Mouse (Mus musculus): ENCODE measurements around the gene Rtn4rl1.

Gene Rtn4rl1

DNA sequence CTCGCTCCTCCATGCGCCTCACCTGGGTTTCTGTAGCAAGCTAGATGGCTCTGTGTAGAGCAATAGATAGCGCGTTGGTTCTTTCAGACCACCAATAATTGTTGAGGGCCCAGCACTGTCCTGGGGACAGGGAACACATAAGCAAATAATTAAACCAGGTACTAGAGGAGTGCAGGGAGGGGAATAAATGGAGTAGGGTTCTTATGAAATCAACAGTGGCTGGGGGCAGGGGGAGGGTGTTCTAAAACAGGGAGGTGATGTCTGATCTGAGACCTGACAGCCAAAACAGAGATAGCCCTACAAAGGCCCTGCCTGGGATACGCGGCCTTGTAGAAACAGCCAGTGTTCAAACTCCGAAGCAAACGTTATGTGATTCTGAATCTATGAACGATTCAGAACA lies 56.0 kb downstream of the Rtn4rl1 start:
- DNase-seq (ENCODE audit: low read depth, low spot score) = no peak

DNA sequence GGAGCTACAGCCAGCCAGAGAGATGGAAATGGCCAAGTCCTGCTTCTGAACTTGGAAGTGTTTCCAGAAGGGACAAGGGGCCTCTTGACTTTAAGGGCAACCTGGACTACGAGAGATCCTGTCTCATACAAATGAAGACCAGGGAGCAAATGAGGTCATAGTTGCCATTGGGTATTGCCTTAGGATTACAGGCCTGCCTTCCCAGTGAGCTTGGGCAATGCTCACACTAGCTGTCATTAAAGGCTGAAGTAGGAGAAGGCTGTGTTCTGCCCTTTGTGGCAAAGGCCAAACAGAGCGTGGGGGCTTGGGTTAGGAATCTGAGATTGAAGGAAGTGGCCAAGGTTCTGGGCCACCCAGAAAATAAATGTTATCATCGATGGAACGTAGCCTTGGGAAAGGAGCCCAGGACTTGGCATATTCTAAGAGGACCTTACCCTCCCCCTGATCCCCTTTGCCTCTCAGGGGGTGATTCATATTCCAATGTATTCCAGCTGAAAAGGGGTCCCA lies 57.5 kb downstream of the Rtn4rl1 start:
- DNase-seq (ENCODE audit: low read depth, low spot score) = no peak

DNA sequence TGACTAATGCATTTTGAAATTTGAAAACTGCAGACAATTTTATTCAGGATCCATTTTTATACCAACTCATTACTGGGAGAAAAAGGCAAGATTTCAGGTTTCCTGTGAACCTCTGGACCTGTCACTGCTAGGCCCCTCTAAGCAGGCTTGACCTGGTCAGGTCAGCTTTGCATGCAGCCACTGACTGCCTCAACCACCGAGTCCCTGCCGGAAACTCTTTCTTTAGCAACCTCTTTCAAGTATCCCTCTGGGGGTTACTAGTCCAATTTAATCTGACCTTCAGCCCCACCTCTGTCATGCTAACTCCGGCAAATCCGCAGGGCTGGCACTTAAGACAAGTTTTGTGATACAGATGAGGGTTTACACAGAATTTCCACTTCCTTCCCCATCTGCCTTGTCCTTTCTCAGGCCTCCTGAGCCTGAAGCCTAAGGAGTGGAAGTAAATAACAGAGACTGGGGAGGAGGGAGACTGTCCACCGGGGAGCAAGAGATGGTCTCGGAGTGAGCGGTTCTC lies 58.0 kb downstream of the Rtn4rl1 start:
- no peak for DNase-seq (ENCODE audit: low read depth, low spot score)

DNA sequence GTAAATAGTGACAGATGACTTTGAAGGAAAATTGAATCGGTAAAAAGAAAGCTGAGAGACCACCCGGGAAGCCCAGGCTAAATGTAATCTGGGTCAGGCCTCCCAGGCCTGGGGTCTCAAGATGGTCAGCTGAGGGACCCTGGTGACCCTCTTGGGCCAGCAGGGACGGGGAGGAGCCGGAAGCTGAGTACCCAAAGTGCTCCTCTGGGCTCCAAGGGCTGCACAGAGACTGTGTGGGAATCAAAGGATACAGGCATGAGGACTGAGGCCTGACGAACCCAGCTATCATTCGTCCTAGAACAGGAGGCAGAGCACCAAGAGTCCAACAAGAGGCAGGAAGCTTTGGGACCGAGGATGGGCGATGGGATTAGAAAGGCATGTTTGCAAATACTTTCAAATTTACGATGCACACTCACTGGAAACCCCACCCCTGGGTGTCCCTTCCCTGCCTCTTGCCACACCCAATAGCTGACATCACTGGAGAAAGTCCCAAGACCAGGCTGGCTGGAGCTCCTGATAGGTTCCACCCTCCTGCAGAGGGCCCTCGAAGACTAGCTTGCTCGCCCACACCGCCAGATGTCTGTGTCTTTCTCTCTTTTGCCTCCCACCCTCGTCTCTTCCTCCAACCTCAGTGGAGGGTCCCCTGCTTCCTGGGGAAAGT lies 60.8 kb downstream of the Rtn4rl1 start:
- peak; percentile 76 for DNase-seq (ENCODE audit: low read depth, low spot score)

DNA sequence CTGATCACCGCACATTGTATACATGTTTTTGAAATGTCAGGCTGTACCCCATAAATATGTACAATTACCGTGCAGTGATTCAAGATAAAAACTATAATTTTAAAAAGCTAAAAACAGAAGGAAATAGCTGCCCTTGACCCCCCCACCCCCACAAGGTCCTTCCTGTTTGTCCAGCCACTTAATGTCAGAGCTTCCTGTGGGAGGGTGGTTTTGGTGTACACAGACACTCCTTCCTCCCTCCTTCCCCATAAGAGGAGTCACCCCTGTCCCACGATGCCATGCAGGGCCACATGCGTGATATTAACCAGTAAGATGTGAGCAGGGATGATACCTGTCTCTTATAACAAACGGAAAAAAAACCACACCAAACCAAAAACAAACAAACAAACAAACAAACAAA lies 61.7 kb downstream of the Rtn4rl1 start:
- no peak for DNase-seq (ENCODE audit: low read depth, low spot score)

DNA sequence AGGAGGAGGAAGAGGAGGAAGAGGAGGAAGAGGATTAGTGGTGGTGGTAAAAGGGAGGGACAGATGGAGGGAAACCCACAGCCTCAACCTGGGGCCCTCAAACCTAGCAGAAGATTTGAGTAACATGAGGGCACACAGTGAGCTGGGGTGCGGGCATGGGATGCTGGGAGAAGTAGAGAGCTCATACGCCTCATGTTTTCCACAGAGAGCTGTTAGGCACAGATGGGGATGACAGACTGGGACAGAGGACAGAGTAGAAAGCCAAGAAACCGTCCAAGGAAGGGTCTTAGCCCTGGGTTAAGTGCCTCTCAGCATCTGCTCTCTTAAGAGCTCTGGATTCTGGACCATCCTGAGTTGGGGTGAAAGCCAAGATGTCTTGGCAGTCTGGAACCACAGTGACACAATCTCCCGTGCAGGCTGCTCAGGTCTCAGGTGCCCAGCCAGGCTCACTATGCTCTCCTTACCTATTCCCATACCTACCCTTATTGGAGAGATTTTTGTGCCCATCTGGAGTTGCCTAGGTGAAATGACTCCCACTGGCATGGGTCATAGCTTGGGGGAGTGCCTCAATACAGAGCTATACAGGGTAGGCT lies 63.6 kb downstream of the Rtn4rl1 start:
- no peak for DNase-seq (ENCODE audit: low read depth, low spot score)

DNA sequence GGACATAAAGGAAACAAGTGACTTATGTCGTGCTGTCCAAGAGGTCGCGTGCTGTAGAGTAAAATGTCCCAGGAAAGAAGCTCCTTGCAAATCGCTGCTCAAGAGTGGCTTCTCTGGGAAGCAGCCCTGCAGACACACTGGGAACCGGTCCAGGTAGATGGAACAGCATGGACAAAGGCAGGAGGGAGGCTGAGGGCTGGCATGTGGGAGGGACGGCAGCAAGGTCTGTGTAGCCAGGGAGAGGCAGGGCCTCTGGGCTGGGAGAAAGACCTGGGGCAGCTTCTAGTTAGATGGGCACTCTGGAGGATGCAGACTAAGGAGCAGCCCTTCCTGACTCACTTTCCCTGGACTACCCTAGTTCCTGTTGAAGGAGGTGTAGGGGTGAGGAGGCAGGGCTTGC lies 65.8 kb downstream of the Rtn4rl1 start:
- DNase-seq (ENCODE audit: low read depth, low spot score) = no peak

DNA sequence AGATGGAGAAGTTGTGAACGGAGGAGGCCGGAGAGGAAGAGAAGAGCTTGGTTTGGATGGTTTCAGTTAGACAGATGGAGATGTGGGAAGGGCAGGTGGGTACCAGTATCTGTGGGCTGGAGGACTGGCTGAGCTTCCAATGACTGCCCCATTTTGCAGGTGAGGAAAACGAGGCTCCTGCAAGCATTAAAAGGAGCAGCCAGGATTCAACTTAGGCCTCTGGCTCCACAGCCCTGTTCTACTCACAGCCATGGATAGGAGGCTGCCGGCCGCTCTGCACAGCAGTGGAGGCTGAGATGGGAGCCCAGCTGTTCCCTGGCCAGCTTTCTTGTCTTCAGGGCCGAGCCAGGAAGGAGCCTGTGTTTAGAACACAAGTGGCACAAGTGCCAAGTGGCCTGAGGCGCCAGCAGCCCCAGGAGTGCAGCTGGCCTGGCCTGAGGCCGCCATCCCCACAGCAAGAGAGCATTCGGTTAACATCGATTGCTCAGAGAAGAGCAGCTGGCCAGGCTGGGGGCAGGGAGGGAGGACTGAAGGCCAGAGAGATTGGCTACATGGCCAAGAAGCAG lies 66.5 kb downstream of the Rtn4rl1 start:
- DNase-seq (ENCODE audit: low read depth, low spot score) = peak; percentile 74

DNA sequence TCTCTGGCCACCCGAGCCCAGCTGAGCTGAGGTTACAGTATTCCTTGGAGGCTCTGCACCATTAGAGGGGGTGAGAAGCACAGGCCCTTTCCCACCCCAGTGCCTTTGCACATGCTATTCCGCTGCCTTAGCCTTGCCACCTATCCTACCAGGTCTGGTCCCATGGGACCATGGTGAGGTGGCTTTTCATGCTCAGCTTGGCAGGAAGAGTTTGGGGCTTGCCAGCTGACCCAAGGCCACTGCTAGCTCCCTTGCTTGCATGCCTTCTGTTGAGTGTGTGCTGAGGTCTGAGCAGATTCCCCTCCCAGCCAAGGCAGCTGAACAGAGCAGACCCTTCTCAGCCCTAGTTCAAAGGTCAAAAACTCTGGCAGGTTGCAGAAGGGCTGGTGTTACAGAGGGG lies 67.4 kb downstream of the Rtn4rl1 start:
- DNase-seq (ENCODE audit: low read depth, low spot score) = no peak

DNA sequence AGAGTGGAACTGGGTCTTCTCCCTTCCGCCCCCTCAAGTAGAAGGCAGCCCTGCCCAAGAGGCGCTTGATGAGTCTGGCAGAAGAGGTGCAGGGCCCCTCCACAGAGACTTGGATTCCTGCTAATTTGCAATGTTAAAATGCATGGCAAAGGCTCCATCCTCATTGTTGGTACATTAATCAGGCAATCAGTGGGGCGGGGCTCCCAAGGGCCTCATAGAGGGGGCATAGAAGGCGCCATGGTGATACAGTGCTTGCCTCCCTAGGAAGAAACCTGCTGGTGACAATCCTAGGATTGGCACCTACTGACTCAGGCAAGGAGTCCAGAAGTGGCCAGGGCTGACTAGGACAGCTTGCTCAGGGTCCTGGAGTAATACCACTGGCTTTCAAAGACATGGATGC lies 68.1 kb downstream of the Rtn4rl1 start:
- DNase-seq (ENCODE audit: low read depth, low spot score) = no peak

DNA sequence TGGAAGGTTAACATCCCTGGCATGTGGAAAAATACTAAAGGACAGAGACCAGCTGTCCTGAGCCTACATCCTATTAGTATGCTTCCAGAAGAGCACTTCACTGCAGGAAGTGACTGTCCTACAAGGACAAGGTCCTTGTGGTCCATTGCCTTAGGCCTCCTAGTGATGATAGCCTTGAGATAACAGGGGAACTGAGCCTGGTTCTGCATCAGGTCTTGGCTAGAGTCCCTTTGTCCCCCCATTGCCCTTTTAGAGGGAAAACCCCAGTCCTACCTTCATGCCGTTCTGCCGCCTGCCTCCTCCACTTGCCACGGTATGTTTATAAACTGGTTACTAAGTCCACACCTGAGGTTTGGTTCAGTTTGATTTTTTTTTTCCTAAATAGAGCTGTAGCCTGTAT lies 68.6 kb downstream of the Rtn4rl1 start:
- DNase-seq (ENCODE audit: low read depth, low spot score) = no peak

DNA sequence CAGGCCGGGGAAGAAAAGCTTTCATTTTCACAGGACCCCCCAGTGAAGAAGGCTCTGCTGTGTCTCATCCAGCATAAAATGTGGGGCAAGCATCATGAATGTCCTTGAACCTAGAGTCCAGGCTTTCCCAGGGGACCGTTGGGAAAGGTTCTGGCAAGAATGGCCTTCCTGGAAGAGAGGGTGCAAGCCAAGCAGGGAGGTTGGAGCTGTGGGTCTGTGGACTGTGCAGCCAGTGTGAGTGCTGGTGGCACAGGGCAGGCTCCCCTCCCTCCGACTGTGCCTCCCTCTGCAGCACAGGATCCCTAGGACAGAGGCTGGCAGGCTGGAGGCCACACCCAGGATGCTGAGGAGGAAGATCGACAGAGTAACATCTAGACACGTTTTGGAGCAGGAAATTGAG lies 69.2 kb downstream of the Rtn4rl1 start:
- DNase-seq (ENCODE audit: low read depth, low spot score) = no peak

DNA sequence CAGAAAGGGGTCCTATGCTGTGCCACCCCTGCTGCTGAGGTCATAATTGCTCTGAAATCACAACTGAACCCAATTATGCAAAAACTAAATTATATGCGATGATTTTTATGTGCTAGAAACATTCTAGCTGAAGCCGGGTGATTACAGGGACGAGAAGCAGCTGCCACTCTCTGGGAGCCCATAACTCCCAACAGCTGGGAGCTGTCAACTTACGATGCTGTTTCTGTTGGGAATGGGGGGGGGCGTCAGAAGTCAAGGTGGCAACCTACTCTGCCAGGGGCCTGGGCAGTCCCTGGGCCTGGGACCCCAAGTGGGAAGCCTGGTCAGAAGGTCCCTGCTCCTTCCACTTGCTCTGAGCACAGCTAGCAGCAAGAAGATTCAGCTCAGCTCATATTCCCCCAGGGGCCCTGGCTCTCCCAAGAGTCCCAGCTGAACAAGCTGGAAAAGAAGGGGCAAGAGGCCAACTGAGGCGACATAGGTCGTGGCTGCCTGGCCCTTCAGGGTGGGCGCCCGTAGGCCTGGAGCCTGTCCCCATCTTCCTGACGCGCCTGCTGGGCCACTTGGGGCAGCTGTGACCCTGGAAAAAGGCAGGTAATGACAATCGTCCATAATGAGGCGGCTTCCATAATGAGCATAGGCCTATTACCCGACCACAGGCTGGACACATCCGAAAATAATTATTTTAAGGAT lies 69.8 kb downstream of the Rtn4rl1 start:
- no peak for DNase-seq (ENCODE audit: low read depth, low spot score)

DNA sequence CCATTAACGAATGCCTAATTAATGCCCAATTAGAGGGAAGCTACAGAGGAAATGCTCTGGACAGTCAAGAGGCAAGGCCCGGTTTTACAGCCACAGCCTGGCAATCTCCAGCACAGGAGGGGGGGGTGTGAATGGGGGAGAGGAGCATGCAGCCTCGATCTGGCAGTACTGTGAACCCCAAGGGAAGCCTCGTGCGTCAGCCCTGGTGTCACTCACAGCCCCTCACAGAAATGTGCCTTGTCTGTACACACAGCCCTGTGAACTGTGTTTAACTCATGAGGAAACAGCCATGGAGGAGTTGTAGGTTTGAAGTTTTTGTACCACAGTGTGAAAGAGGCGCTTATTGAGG lies 70.4 kb downstream of the Rtn4rl1 start:
- DNase-seq (ENCODE audit: low read depth, low spot score) = no peak

DNA sequence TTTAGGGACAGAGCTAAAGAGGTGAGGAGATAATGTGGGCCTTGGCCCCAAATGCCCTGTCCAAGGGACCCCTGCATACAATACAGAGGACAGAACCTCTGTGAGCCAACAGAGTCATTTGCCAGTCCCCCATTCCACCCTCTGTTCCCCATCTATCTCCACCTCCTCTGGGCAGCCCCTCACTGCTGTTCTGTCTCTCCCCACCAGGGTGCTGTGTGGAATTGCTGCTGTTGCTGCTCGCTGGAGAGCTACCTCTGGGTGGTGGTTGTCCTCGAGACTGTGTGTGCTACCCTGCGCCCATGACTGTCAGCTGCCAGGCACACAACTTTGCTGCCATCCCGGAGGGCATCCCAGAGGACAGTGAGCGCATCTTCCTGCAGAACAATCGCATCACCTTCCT lies 71.0 kb downstream of the Rtn4rl1 start:
- no peak for DNase-seq (ENCODE audit: low read depth, low spot score)

DNA sequence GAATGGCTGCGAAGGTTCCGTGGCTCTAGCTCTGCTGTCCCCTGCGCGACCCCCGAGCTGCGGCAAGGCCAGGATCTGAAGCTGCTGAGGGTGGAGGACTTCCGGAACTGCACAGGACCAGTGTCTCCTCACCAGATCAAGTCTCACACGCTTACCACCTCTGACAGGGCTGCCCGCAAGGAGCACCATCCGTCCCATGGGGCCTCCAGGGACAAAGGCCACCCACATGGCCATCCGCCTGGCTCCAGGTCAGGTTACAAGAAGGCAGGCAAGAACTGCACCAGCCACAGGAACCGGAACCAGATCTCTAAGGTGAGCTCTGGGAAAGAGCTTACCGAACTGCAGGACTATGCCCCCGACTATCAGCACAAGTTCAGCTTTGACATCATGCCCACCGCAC lies 72.0 kb downstream of the Rtn4rl1 start:
- no peak for DNase-seq (ENCODE audit: low read depth, low spot score)

DNA sequence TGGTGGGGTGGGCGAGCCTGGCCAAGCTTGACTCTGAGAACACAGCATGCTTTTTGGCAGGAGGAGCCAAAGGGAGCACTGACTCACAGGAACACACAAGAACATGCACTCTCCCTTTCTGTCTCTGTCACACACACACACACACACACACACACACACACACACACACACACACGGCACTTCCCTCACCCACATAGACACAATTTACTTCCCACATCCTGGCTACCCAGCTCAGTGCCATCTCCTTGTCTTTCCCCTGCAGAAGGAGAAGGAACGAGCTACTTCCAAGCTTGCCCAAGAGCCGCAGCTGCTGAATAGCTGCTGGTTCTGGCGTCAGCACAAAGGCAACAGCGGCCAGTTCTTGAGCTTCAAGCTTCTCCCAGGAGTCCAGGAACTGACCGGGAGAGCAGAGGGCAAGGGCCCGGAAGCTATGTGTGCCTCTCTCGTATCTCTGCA lies 74.3 kb downstream of the Rtn4rl1 start:
- peak; percentile 75 for DNase-seq (ENCODE audit: low read depth, low spot score)

DNA sequence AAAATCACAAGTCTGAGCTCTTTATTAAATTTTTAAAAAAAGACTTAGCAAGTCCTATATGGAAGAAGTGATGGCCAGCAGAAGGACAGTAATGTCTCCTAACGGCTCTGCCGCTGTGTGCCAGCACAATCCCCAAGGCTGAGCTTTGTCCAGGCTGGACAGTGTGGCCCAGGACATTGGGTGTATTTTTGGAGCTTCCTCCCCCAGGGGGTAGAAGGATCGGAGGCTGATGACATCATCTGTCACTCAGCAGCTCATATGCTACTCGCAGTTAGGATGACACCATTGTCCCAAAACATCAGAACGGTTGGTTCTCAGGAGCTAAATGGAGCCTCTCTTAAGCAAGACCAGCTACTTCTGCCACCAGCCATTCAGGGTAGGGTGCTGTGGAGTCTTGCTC lies 74.9 kb downstream of the Rtn4rl1 start:
- DNase-seq (ENCODE audit: low read depth, low spot score) = peak; percentile 37

DNA sequence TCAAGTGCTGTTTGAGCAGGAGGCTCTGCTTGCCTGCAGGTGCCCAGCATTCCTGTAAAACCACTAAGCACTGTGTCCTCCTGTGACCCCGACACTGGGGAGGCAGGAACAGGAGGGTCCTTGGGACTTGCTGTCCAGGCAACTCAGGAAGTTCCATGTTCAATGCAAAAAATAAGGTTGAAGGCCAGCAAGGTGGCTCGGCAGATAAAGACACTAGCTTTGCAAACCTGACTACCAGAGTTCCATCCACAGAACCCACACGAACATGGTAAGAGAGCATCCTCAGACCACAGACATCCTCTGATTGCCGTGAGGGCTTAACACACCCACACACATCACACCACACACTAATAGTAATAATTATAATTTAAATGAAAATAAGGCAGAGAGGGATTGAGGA lies 75.6 kb downstream of the Rtn4rl1 start:
- no peak for DNase-seq (ENCODE audit: low read depth, low spot score)

DNA sequence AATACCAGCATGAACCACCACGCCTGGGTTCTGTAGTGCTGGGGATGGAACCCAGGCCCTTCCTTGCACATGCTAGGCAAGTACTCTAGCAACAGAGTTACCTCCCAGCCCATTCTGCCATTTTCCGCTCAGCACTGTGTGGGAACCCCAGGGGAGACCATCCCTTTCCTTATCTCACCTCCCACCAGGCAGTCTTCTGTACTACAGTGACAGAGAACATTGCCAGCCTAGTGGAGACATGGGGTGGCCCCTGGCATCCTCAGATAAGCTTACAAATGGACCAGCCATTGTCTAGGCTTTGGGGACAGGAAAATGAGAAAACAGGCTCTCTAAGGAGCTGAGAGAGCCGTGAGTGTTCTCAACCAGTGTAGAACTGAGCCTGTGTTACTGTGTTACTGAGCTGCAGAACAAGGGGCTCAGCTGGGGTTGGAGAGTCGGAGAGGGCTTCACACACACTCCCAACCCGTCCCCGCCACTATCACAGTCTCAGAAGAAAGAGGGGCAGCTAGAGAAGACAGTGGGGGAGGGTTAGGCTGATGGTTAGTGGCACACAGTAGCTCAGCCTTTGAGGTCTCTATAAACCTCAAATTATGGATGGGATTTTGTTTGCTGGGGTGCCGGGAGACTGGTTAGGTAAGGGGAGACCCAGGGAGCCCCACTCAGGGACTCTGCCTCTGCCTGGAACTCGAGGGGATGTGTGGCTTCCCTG lies 76.8 kb downstream of the Rtn4rl1 start:
- DNase-seq (ENCODE audit: low read depth, low spot score) = no peak

DNA sequence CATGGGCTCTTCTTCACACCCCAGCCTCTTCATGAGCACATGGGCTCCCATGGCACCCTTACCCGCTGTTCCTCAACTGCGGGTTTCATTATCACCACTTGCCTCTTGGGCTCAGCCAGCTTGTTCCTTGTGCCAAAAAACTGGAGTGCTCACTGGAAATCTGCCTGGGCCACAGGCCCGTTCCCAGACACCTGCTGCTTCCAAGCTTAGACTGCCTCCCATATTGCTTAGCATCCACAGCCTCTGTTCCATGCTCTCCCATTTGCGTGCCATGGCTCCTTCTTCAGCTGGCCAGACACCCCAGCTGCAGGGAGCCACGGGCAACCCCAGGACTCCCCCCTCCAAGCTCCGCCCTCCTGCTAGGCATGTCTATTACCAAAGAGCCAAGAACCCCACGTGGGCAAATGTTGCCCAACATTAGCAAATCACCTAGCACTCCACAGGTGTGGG lies 77.4 kb downstream of the Rtn4rl1 start:
- peak; percentile 48 for DNase-seq (ENCODE audit: low read depth, low spot score)

DNA sequence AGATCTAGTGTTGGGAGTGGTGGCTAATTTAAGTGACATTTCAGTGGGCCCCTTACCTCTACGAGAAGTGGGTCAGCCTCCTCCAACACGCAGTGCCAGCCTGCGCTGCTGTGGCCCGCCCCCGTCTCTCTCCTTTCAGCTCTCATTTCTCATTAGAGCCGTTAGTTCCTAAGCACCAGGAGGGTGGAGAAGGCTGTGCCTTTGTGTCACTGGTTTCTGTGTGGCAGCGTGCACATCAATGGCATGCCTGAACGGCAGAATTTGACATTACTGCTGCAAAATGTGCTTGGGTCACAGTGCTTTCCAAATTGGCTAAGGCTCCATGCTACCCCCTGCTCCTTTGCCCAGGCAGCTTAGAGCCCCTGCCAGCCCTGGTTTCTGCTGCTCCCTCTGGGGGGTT lies 79.9 kb downstream of the Rtn4rl1 start:
- no peak for DNase-seq (ENCODE audit: low read depth, low spot score)

All from skeletal muscle tissue, adult 2 months (tissue).